Mouse (Mus musculus): ENCODE measurements around the gene Tent5c. TPM values are rescaled to one million over a fixed set of nuclear protein-coding genes. Genes with fewer than 3 reads are reported as not detected.

Tent5c gene
- polyA plus RNA-seq, 1 experiment from 2014 or later = 7.4 TPM

- Histone ChIP-seq H3K36me3 (ENCODE audit: control insufficient read depth, insufficient read depth, low read length) (no peaks in the 10 kb centered on the region), H3K4me3 (ENCODE audit: low read depth, low read length) (no peak overlapping the region), H3K9me3 (replicated peaks; ENCODE audit: control insufficient read depth, low read length) (no peaks in the 10 kb centered on the region), H3K9ac (ENCODE audit: low read depth, low read length) (no peak overlapping the region), H3K27ac (ENCODE audit: low read depth, low read length) (no peak overlapping the region), H3K27me3 (ENCODE audit: control insufficient read depth, insufficient read depth, low read length) (no peaks in the 10 kb centered on the region), H3K4me1 (ENCODE audit: control insufficient read depth, insufficient read depth, low read length) (peaks cover 10% of the 10 kb centered on the region; the same call in 1 of the 2 replicates), H3K4me2 (no peak overlapping the region)
- 86% methylated on average over 7 of the region's 7 CpGs for WGBS (ENCODE audit: insufficient replicate concordance)
- ATAC-seq (replicated peaks; ENCODE audit: insufficient number of reproducible peaks, low FRiP score, low TSS enrichment) = no peak
These were observed 77.2 kb downstream of the Tent5c start for GRCm38 (mm10) chr3:100411945-100412344.

GRCm38 (mm10) chr3:100409280-100409679 is 79.8 kb downstream of the Tent5c start:
- H3K36me3 ChIP-seq (ENCODE audit: control insufficient read depth, insufficient read depth, low read length) = no peaks in the 10 kb centered on the region
- no peaks in the 10 kb centered on the region for H3K9me3 ChIP-seq (replicated peaks; ENCODE audit: control insufficient read depth, low read length)
- no peaks in the 10 kb centered on the region for H3K27me3 ChIP-seq (ENCODE audit: control insufficient read depth, insufficient read depth, low read length)
- H3K4me3 ChIP-seq (ENCODE audit: low read depth, low read length) = no peak overlapping the region
- ATAC-seq (replicated peaks; ENCODE audit: insufficient number of reproducible peaks, low FRiP score, low TSS enrichment) = no peak
- WGBS (ENCODE audit: insufficient replicate concordance) = 68% methylated on average over 2 of the region's 2 CpGs
- no peak overlapping the region for H3K4me2 ChIP-seq
- no peak overlapping the region for H3K27ac ChIP-seq (ENCODE audit: low read depth, low read length)
- no peaks in the 10 kb centered on the region for H3K4me1 ChIP-seq (ENCODE audit: control insufficient read depth, insufficient read depth, low read length)
- no peak overlapping the region for H3K9ac ChIP-seq (ENCODE audit: low read depth, low read length)

GRCm38 (mm10) chr3:100408351-100409043 is 80.6 kb downstream of the Tent5c start:
- ATAC-seq (replicated peaks; ENCODE audit: insufficient number of reproducible peaks, low FRiP score, low TSS enrichment) = no peak; the same call in 1 of the 2 replicates

GRCm38 (mm10) chr3:100402656-100403055 is 86.5 kb downstream of the Tent5c start:
- ATAC-seq (replicated peaks; ENCODE audit: insufficient number of reproducible peaks, low FRiP score, low TSS enrichment) = no peak
- Histone ChIP-seq H3K9ac (ENCODE audit: low read depth, low read length) (no peak overlapping the region), H3K4me2 (no peak overlapping the region), H3K27me3 (ENCODE audit: control insufficient read depth, insufficient read depth, low read length) (no peaks in the 10 kb centered on the region), H3K36me3 (ENCODE audit: control insufficient read depth, insufficient read depth, low read length) (no peaks in the 10 kb centered on the region), H3K4me3 (ENCODE audit: low read depth, low read length) (no peak overlapping the region), H3K27ac (ENCODE audit: low read depth, low read length) (no peak overlapping the region), H3K4me1 (ENCODE audit: control insufficient read depth, insufficient read depth, low read length) (no peaks in the 10 kb centered on the region), H3K9me3 (replicated peaks; ENCODE audit: control insufficient read depth, low read length) (no peaks in the 10 kb centered on the region)
- 79% methylated on average over 4 of the region's 4 CpGs for WGBS (ENCODE audit: insufficient replicate concordance)

More at GRCm38 (mm10) chr3:100408351-100409043, 80.6 kb downstream of the Tent5c start:
- no peak overlapping the region for H3K9ac ChIP-seq (ENCODE audit: low read depth, low read length)
- no peak overlapping the region for H3K27ac ChIP-seq (ENCODE audit: low read depth, low read length)
- no peaks in the 10 kb centered on the region for H3K9me3 ChIP-seq (replicated peaks; ENCODE audit: control insufficient read depth, low read length)
- H3K4me1 ChIP-seq (ENCODE audit: control insufficient read depth, insufficient read depth, low read length) = no peaks in the 10 kb centered on the region
- WGBS (ENCODE audit: insufficient replicate concordance) = 53% methylated on average over 2 of the region's 2 CpGs
- H3K4me2 ChIP-seq = no peak overlapping the region
- H3K4me3 ChIP-seq (ENCODE audit: low read depth, low read length) = no peak overlapping the region
- H3K36me3 ChIP-seq (ENCODE audit: control insufficient read depth, insufficient read depth, low read length) = no peaks in the 10 kb centered on the region
- H3K27me3 ChIP-seq (ENCODE audit: control insufficient read depth, insufficient read depth, low read length) = no peaks in the 10 kb centered on the region

Other genes starting within 250 kb of the Tent5c start
- 54.0 and 69.3 TPM in 2 replicates for gene Man1a2, start 196.2 kb upstream of the Tent5c start, polyA plus RNA-seq (2014; fragmentation: Nextera tagmentation; extraction: Ambion mirVana)

Data from heart, embryonic 11.5 days (tissue).